Mouse (Mus musculus): Measurements from ENCODE around the gene Inafm2. TPM values are rescaled to one million over a fixed set of nuclear protein-coding genes. Genes with fewer than 3 reads are reported as not detected.
A peak's percentile ranks its signal among the peaks of the same experiment; 100 is the strongest.

Gene Inafm2
- 10 to 100 TPM; 71.4 to 77.5 TPM for total RNA-seq (2021)
- long read RNA-seq, transcript Inafm2-201 (1 exons, 3,053 nt): major isoform, 68 of 68 reads
- long read RNA-seq, partial matches to known transcripts: 0 of 68 reads
- long read RNA-seq, other reads (novel, unspliced or antisense): 0 of 68 reads

DNA sequence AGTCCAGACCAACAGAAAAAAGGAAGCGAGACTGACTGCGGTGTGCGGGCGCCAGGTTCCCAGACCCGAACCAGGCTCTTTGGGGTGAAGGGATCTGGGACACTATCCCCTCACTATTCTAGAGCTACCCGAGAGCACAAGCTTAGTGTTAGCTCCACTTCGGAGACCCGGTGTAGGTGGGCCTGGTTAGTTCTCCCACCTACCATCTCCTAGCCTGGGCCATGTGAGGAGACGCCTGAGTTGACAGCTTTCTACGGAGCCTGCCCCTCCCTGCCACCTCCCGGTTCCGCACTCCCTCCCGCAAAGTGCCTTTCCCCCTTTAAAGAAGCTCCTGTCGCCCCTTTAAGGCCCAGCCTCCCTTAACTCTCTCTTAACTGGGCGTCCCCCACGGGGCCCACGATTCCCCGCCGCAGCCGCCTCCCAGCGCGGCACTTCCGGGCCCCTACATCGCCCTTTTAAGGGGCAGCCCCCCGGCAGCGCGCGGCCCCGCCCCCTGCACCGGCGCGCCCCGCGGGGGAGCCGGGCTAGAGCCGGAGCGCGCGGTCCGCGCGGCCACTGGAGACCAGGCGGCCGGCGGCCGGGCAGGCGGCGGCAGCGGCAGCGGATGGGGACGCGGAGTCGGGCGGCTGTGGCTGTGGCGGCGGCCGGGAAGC, at the start of gene Inafm2:
Gene Inafm2 (plus strand): TSS at position 527 of the 653 bp plus-strand sequence.
- peak; percentile 90 to 92 for DNase-seq (ENCODE audit: low spot score in 2 of 2)

DNA sequence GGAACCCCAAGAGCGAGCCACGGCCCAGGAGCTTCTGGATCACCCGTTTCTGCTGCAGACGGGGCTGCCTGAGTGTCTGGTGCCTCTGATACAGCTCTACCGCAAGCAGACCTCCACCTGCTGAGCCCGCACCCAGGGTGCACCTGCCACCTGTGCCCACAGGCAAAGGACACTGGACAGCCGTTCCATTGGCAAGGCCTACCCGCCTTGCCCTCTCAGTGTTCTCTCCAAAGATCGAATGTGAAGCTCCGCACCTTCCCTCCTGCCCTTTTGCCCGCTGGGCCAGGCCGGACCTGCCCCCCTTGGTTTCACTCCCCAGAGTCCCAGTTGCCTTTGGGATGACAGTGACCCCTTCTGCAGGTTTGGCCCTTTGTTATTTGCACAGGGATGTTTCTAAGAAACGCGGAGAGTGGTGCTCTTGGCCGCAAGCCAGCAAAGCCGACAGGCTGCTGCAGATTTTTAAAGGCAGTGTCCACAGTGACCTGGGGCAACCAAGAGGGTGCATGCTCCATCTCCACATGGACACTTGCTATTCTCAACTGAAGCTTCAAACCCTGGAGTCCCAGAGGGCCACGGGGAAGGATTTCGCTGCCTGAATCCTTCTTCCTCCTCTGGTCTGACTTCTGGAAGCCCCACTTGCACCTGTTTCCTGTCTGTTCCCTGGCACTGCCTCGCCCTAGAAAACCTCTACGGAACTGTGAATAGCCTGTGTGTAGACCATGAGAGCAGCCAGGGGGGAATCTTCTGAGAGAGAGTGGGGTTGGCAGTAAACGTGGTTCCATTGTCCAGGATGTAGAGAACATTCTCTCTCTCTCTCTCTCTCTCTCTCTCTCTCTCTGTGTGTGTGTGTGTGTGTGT, 48.9 kb upstream of the Inafm2 start:
- no peak for DNase-seq (ENCODE audit: low spot score in 2 of 2)

DNA sequence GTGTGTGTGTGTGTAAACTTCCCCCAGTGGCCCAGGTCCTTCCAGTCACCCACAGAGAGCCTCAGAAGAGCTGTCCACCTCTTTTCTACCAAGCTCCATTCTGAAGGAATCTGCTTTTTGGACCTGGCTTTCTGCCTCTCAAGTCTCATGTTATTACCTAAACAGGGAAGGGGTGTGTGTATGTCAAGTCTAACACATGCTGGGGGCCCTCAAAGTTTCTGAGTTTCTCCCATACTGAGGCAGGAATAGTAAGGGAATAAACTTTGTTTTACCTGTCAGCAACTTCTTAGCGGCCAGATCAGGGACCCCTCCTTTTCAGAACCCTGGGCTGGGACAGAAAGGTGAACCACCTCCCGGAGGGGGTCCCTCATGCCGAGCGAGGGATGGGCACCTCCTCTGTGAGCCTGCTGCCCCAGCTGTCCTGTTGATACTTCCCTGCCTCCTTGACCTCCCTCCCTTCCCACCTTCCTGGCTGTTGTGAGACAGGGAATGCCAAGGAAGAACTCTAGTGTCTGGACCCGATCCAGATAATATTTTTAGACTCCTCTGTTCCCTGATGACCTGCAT, 48.2 kb upstream of the Inafm2 start:
- DNase-seq (ENCODE audit: low spot score in 2 of 2): no peak

DNA sequence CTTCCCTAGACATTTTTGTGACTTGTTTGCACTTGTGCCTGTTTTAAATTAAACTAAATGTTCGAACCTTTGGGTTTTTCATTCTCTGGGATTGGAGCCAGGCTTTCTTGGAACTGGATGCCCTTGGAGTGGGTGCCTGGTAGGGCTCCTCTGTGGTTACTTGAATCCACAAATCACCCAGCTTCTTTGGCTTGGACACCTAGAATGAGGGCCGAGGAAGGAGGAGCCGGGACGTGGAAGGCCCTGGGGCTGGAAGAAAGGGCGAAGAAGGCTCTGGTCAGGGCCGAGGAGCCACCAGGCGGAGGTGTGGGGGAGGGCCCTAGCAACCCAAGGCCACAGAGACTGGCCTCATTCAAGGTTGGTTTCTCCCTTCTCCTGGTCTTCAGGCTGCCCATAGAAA, 47.6 kb upstream of the Inafm2 start:
- DNase-seq (ENCODE audit: low spot score in 2 of 2): no peak

DNA sequence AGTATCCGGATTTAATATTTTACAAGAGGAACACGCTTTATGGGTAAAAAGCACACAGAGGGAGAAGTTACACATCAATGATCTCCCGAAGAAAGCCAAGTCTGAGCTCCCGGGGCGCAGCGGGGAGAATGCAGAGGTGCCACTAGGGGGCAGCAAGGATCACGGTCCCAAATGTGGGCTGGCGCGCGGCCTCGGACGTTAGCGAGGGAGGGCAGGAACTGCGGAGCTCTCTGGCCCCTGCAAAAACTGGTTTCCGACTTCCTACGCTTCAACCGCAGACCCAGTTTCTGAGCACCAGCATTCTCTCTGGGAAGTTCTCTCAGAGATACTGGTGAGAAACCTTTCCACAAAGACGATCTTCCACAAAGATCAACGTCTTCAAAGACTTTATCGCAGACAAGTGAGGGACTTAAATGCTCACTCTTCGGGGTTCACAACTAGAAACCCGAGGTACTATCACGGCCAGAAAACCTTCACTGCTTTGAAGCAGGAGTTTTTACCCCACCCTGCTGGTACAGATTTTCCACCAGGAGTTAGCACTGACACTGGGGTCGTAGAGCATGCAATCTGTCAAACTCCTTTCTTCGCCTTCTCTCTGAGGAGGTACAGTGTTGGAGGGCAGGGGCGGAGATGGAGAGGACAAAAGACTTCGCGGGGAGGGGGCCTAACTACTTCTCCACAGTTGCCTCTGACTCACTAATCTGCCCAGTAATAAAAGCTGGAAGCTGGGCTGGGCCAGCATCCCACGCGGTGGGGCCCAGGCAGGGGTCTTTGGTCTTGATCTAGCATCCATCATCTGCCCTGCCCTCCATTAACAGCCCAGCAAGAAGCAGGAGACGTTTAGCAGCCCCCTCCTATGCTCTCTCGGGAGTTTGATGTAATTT, 45.1 kb upstream of the Inafm2 start:
- peak; percentile 54 to 72 for DNase-seq (ENCODE audit: low spot score in 2 of 2)

DNA sequence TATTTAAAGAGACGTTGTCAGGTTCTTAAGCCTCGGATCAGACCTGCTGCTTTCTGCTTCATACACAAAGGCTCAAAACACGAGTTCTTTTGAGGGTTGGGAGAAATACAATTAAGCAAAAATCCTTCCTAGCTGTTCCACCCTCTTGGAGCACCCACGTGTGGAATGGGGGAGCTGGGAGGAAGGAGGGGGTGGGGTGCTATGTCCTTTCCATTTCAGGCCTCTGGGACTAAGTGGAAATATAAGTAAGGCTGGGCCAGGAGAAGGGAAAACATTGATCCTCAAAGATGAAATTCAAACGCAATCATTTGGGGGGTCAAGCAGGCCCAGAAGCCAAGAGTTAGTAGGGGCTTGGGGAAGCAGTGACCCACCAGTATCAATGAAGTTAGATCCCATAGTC, 44.4 kb upstream of the Inafm2 start:
- no peak for DNase-seq (ENCODE audit: low spot score in 2 of 2)

DNA sequence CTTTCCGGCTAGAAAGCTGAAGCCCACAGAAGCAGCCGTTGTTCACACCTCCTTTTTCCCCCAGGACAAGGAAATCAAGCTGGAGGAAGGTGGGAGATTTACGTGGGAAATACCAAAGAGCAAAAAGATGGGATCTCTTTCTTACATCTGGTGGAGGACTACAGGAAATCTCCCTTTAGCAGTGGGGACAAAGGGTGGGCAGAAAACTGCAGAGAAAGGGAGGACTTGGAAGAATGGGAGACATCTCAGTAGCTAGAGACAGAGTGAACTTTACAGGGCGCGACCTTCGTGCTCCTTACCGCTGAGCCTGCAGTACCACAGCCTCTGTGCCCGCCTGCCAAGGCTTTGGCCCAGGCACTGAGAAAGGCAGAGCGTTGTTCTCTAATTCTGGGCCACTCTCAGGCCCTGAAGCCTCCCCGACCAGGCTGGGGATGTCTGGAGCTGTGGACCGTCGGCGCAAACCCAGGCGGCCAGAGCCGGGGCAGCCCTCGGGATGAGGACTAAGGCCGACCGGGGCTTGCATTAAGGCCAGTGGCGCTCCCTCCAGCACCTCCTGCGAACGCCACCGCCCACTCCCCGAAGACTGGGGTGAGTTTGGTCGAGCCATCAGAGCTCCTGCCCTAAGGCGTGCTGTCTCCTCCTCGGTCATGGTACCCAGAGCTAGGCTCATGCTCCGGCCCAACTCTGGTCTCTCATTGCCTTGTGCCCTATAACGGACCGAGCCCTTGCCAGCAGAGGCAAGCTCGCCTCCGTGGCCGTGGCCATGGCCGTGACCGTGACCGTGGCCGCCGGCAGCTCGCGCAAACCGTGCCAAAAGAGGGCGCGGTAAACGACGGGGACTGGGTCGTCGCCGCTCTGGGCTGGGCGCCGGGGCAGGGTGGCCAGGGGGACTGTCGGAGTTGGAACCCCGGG, 43.3 kb upstream of the Inafm2 start:
- no peak for DNase-seq (ENCODE audit: low spot score in 2 of 2)

DNA sequence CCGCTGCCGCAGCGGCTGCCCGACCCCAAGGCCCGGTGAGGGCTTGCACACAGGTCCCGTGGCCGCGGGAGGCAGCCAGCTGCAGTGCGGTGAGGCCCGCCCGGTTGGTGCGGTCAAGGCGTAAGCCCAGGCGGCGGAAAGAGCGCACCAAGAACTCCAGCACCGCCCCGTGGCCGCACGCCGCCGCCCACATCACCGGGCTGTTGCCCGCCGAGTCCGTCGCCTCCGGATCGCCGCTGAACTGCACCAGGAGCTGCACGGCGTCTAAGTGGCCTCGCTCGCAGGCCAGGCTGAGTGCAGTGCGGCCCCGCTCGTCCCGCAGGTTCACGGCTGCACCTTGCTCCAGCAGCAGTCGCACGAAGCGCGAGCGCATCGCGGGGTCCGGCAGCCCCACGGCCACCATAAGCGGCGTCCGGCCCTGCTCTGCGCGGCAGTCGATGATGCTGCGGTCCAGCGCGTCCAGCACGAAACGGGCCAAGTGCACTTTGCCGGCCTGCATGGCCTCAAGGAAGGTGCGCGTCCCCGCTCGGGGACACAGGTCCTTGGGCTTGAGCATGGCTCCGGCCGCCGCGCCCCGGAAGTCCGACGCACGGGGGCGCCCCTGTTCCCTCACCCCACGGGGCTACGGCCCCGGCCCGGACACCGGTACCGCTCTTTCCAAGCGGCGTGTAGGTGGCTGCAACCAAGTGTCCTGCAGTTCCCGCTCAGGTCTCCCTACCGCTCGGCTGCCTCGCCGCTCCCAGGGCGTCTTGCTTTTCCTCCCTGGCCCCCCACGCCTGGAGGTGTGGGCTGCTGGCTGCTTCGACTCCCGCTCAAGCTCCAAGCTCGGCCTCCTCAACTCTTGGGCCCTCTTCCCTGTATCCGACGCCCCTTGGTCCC, 42.4 kb upstream of the Inafm2 start:
- DNase-seq (ENCODE audit: low spot score in 2 of 2): no peak

DNA sequence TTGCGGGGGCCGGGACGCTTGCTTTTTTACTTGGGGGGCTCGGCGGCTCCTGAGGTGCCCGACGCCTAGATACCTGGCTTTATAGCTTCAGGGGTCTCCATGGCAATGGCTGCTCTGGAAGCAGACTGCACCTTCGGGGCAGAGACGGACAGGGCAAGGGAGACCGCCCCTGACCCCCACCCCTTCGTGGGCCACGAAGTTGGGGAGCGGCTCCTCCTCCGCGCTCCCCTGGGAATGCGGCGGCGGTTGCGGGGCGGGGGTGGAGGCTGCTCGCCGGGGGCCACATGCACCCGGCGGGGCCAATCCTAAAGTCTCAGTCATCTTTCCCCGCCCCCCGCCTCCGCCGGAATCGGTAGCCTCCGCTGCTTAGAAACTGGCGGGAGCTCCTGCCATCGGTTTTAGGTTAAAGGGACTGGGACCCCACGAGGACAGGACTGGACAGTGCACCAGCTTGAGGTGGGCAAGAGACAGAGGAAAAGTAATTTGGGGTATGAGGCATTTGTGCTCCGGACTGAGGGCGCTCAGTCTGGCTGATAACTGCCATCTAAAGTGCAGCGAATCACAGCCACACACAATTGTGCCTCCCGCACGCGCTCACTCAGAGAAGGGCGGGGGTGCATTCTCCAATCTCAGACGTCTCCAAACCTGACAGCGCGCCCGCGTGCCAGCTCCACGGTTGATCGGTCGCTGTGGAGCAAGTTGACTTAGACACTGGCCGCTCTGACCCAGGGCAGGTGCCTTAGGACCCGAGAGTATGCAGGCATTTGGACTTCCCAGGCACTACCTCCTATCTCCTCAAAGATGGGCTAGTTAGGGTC, 41.4 kb upstream of the Inafm2 start, which contains the start of gene Ankrd63:
Gene Ankrd63 (minus strand): TSS at position 51 of the 818 bp plus-strand sequence.
- DNase-seq (ENCODE audit: low spot score in 2 of 2): peak in 1 of 2 experiments; percentile 45

DNA sequence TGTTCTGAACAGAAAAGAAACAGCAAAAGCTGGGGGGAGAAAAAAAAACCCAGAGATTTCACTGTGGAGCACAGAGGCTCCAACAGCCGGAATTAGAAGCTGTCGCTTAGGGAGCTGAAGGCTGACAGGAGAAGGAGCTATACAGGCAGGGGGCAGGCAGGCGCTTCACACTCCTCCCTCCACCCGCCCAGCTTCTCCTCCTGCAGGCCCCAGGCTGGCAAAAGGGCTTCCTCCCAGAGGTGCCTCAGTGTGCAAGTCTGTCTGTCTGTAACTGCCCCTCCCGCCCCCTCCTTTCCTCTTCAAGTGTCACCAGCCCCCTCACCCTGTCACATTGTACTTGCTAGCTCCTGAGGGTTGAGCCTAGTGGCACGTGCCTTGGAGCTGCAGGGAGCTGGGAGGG, 39.1 kb upstream of the Inafm2 start:
- DNase-seq (ENCODE audit: low spot score in 2 of 2): peak in 1 of 2 experiments; percentile 59

DNA sequence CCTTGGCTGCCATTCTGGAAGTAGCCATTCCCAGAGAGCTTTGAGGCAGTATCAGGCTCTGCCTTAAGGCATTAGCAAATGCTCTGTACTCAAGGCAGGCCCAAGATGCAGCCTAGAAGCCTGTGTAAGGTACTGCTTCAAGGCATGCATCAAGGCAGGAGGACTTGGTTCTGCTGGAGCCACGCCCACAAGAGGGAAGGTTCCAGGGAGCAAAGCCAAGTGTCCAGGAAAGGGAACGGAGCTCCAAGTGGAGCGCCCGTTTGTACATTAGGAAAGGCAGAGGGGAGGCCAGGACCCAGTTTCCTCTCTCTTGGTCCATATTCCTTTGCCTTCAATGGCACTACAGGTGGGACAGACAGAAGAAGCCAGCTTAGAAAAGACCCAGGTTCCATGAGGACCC, 37.1 kb upstream of the Inafm2 start:
- DNase-seq (ENCODE audit: low spot score in 2 of 2): no peak

DNA sequence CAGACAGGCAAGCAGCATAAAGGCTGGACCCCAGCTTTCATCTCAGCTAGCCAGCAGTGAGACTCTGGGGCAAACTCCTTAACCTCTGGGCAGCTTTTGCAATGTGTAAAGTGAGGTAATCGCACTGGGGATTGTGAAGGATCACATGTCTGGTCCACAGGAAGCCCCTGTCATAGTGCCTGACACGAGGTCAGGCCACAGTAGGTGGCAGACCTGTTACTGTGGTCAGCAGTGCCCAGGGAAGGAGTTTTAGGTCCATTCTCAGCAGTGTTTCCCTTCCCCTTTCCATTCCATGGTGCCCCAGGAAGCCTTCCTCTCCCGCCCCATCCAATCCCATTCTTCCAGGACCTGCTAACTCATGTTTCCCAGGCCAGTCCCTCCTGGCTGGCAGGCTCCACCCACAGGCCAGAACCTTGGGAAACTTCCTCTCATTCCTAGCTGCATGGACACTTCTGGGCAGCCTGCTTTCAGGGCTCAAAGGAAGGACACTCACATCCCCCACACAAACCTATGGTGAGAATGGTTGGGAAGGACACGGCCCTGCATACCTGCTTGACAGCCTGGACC, 35.8 kb upstream of the Inafm2 start:
- DNase-seq (ENCODE audit: low spot score in 2 of 2): no peak

DNA sequence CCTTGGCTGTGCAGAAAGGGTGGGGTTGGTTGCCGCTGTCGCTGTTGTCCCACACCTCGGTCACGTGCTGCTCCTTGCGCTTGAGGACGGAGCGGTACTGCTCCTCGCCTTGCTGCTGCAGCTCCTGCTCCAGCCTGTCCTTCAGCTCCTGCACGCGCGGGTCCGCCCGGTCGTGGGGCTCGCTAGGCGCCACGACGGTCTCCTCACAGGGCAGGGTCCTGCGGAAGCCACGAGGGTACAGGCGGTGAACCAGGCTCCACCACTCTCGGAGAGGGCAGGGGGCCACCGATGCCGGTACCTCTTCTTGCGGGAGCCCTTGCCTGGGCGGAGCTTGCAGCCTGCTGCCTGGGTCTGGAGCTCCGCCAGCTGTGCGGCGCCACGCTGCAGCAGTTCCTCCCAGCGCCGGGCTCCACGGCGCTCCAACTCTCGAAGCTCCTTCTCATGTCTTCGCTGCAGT, 34.5 kb upstream of the Inafm2 start:
- DNase-seq (ENCODE audit: low spot score in 2 of 2): no peak

DNA sequence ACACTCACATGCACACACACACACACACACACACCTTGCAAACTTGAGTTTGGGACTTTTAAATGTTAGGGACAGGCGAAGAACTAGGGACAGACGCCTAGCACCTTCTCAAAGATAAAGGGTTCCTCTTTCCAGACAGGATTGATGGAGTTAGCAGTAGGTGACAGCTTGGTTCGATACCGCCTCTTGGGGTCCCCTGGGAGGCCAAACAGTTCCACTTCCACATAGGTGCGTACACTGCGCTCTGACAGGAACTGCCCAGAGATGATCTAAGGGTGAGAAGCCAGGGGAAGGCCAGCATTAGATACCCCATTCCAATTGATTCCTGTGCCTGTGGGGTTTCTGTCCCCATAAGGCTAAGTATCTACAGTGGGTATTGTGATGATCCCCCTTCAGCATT, 31.9 kb upstream of the Inafm2 start:
- DNase-seq (ENCODE audit: low spot score in 2 of 2): no peak

DNA sequence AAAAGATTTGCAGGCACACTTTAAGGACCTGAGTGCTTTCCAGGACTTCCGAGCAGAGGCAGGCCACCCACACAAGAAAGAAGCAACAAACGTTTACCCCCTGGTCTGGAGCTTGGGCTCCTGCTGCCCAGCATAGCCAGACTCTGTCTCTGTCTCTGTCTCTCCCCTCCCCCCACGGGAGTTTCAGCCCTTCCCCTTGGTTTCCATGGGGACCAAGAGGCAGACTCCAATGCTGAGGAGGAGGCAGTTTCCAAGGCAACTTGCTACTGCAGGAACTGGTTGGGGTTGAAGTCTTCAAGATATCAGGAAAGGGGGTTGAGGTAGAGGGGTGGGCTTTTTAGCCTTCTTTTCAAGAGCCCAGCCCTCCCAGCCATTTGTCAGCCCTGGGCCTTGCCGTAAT, 31.3 kb upstream of the Inafm2 start:
- peak; percentile 67 to 74 for DNase-seq (ENCODE audit: low spot score in 2 of 2)

DNA sequence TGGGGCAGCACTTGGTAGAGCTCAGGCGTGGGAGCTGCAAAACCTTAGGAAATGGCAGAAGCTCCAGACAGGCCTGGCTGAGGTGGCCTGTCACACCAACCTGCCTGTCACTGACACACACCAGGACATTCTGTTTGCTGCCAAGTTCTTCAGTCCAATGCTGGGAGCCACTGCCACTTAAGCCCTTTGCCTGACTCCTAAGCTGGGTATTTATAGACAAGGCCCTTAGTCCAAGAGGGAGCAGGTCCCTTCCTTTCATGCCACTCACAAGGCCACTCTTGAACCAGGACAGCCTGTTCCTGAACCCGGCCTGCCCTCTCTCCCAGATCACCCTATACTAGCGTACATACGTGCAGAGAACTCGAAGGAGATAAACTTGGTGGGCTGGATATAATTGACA, 28.9 kb upstream of the Inafm2 start:
- DNase-seq (ENCODE audit: low spot score in 2 of 2): no peak

DNA sequence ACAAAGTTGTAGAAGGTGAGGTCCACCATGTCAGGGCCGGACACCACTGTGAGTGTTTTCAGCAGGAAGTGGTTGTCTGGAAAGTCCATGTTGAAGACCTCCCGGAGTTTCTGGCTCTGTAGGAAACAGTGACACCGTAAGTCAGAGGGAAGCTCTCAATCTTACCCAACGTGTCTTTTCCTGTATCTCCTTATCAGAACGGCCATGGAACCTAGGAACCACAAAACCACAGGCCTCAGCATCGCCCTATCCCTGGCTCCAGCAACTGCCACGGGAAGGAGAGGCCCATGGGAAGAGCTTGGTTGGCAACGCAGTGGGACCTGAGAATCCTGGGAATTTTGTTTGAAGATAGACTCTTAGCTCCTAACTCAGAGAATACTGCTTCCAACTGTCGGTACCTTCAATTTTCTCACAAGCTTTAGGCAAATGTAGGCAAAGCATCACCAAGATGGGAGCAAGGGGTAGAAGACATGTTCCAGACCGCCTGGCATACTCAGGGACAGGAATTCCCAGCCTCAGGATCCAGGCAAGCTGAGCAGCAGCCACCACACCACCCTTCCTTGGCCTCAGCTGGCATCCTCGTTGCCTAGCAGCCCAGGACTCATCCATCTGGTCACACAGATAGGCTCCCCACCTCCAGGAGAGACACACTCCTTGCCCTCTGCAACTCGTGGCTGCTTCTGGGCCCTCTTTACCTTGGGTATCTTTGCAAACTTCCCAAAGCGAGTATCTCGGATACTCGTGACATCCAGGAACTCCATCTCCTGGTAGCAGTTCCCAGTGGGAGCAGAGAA, 21.7 kb upstream of the Inafm2 start:
- DNase-seq (ENCODE audit: low spot score in 2 of 2): no peak
